Mouse (Mus musculus): Measurements from ENCODE around the gene Snx27. TPM values are rescaled to one million over a fixed set of nuclear protein-coding genes. Genes with fewer than 3 reads are reported as not detected.
A peak's percentile ranks its signal among the peaks of the same experiment; 100 is the strongest.

Gene Snx27
- total RNA-seq, 2 experiments from 2014 or later = 107 to 113 TPM

DNA sequence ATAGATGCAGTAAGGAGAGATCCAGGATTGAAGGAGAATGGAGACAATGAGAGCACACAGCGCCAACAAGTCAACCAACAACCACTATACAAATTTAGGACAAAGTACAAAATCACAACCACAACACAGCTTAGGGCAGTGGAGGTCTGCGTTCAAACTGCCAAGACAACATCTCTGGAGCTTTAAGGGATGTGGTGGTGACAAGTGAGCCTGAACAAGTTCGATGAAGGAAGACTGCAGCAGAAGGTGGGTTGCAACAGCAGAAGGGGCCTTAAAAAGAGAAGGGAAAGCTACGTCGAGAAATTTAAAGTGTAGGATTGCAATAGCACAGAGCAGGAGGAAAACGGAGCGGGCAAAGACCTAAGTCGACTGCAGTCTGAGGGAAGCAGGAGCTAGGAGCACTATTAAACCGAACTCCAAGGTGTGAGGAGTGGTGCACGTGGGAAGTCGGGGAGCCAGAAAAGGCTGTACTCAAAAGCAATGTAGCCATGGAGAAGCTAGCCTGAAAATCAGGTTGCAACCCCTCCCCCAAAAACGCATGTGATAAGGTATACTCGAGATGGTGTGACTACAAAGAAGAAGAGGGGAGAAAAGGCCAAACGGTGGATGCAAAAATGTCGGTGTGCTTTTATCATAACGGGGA is 1.3 kb downstream of the Snx27 start:
- peak; percentile 15 for DNase-seq
- intact Hi-C loops (cut with DNase I) = loop anchor here (5.0 kb wide), 1 partner anchor 124 kb away; no protein-coding TSS in a partner anchor

GRCm38 (mm10) chr3:94574506-94574905 is 8.0 kb downstream of the Snx27 start:
- intact Hi-C loops (cut with DNase I) = no loop called here
- no peak for DNase-seq

DNA sequence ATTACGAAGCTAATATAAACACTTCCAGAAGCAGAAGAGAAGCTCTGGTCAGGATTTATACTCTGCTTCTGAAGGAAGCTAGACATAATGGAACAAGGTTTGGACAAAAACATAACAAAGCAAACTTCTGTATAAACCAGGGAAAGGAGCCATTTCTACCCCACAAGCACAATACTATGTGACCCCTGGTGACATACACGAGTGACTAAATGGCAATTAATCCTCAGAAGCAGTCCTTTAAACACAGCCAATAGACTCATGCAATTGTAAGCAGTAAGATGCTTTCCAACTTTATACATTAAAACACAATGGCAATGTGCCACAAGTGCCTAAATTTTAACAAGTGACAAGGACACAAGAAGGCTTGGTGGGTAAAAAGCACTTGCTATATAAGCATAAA is 15.3 kb downstream of the Snx27 start:
- intact Hi-C loops (cut with DNase I) = no loop called here
- DNase-seq = no peak

DNA sequence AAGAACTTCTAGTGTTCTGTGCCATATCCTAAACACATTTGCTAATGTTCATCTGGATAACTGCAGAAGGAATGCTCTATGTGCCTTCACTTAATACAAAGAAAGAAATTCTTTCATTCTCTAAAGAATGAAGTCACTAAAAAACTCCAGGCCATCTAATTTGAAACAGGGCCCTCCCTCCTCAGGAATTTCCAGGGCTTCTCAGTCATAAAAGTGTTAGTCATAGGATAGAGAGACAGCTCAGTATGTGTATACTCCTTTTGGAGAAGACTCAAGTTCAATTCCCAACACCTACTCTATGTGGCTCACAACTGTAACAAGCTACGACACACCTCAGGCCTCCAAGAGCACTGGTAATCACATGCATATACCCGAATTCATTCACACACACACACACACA is 17.0 kb downstream of the Snx27 start:
- intact Hi-C loops (cut with DNase I) = no loop called here
- DNase-seq = no peak

DNA sequence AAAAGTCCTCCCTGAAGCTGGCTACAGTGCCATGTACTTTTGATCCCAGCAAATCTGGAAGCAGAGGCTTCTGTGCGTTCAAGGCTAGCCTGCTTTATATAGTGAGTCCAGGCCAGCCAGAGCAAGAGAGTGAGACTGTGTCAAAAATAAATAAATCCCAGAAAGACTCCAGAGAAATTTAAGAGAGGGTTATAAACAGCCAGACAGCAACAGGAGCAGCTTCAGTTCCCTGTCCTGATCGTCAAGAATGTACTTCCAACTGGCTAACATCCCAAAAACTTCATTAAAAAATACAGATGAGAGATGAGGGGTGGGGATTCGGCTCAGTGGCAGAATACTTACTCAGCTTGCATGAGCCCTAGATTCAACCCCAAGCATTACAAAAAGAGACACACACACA is 17.4 kb downstream of the Snx27 start:
- intact Hi-C loops (cut with DNase I) = no loop called here
- no peak for DNase-seq

- DNase-seq = no peak
- intact Hi-C loops (cut with DNase I) = no loop called here
Measured at GRCm38 (mm10) chr3:94564356-94565010, 18.0 kb downstream of the Snx27 start.

DNA sequence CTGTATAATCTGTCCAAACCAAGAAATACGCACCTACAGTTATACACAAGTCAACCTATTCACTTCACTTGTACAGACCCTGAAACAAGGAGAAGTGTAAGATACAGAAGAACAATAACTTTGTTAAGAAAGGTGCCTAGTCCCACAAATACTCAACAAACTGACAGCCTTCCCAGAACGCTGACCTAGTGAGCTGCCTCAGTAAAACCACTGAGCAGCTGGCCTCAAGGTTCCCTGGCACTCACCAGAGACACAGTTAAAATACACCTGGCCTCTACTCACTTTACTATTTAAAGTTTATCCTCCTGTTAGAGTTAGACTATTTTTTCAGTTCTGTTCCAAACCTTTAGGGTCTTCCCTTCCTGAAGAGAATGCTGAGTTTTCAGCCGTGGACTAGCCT is 19.4 kb downstream of the Snx27 start:
- no peak for DNase-seq
- intact Hi-C loops (cut with DNase I) = no loop called here

DNA sequence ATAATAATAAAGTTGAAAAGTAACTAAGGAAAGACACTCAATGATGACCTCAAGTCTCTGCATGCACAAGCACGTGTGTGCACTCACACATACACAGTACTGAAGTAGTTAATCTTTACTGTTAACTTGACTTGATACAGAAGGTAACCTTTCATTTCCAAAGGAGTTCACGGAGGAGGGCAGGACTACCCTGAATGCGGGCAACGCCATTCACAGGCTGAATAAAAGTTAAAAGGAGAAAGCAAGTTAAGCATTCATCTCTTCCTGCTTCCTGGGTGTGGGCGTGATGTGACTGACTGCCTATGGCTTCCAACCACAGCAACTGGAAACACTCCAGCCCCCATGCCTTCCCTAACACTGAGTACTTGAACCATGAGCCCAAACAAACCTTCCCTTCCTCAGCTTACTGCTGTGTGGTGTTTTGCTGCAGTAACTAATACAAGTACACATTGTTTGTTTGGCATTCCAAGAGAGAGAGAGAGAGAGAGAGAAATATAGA is 22.5 kb downstream of the Snx27 start:
- intact Hi-C loops (cut with DNase I) = no loop called here
- DNase-seq = no peak

DNA sequence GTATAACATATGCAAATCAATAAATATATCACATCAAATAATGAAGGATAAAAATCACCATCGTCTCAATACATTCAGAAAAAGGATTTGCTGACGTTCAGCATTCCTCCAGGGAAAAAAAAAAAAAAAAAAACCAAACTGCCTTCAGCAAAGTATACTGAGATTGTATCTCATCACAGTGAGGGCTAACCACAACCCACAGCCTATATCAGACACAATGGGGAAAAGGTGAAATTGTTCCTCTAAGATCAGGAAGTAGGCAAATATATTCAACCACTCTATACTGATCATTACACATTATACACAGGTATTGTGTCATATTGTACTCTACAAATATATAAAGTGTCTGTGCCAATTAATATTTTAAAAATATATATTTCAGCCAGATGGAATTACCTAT is 33.5 kb downstream of the Snx27 start:
- DNase-seq = no peak
- intact Hi-C loops (cut with DNase I) = no loop called here

- intact Hi-C loops (cut with DNase I) = no loop called here
- no peak for DNase-seq
Measured at GRCm38 (mm10) chr3:94537187-94537586, 45.3 kb downstream of the Snx27 start.

- intact Hi-C loops (cut with DNase I) = no loop called here
- no peak for DNase-seq
Measured at GRCm38 (mm10) chr3:94533968-94534367, 48.5 kb downstream of the Snx27 start.

GRCm38 (mm10) chr3:94526731-94527130 is 55.8 kb downstream of the Snx27 start:
- intact Hi-C loops (cut with DNase I) = no loop called here
- DNase-seq = no peak

DNA sequence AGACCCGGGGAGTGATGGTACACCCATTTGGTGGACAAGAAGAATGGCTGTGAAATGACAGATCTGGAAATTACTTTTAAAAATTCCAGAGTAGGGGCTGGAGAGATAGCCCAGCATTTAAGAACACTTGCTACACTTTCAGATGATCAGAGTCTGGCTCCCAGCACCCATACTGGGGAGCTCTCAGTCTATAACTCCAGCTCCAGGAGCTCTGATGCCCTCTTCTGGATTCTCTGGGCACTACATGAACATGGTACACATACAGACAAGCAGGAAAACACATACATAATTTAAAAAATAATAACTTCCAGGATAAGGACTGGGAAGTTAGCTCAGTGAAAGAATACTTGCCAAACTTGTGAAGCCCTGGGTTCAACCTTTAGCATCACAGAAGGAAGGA is 75.9 kb downstream of the Snx27 start:
- intact Hi-C loops (cut with DNase I) = no loop called here
- no peak for DNase-seq

- DNase-seq = peak; percentile 43
- intact Hi-C loops (cut with DNase I) = loop anchor here (5.0 kb wide), 1 partner anchor 45 kb away; no protein-coding TSS in a partner anchor
Measured at GRCm38 (mm10) chr3:94502243-94502642, 80.3 kb downstream of the Snx27 start.

GRCm38 (mm10) chr3:94497162-94497561 is 85.4 kb downstream of the Snx27 start:
- DNase-seq = no peak
- intact Hi-C loops (cut with DNase I) = no loop called here

- intact Hi-C loops (cut with DNase I) = no loop called here
- no peak for DNase-seq
Measured at GRCm38 (mm10) chr3:94487581-94487980, 94.9 kb downstream of the Snx27 start.

- intact Hi-C loops (cut with DNase I) = no loop called here
- DNase-seq = peak; percentile 57
Measured at GRCm38 (mm10) chr3:94485922-94486321, 96.6 kb downstream of the Snx27 start.

GRCm38 (mm10) chr3:94483790-94484439 is 98.6 kb downstream of the Snx27 start:
- peak; percentile 96 for DNase-seq
- intact Hi-C loops (cut with DNase I) = no loop called here

DNA sequence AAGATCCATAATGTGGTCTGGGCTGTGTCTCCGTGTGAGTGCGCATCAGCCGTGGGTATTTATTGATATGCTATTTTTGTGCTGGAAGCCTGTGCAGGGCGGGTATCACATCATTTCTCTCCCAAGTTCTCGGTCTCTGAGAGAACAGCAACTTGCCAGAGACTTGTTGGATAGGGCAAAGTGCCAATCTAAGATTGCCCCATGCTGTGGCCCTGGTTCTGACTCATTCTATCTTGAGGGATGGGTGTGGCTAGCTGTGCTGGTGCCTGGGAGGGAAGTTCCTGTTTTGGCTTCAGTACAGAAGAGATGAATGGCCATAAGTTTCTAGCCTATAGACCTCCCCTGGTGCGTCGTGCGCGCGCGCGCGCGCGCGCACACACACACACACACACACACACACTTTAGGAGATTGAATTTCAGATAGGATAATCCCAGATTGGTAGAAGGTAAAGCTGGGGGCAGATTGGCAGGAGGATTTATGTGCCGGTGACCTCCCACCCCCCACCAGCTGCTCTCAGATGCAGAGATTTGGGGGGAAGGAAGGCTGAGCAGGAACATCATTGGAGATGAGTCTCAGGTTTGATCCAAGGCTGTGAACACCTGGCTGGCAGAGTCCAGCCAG is 99.6 kb downstream of the Snx27 start:
- DNase-seq = no peak
- intact Hi-C loops (cut with DNase I) = no loop called here

- intact Hi-C loops (cut with DNase I) = no loop called here
- DNase-seq = no peak
Measured at GRCm38 (mm10) chr3:94481429-94481828, 101.1 kb downstream of the Snx27 start.

DNA sequence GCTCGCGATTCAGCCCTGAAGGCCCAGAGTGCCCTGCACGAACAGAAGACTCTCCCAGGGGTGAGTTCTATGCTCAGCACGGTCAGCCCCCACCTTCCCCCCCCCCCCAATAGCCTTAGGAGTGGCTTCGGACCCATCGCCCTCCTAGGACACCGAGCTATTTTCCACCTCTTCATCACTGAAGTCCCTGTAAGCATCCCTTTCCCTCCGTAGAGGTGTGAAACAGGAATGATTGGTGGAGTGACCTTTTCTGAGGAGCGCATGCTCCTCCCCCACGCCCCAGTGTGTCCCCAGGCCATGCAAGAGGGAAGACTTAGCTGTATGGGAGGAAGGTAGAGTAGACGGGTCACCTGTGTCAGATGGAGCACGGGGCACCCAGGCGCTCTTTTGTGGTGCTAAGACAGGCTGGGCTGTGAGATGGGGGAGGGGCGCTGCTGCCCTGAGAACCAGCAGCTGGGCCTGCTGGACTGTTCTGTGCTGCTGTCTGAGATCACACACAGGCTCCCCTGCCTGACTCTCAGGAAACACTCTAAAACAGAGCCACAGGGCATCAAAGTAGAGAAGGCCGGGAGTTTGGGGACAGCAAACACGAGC is 102.1 kb downstream of the Snx27 start, which contains the start of gene Riiad1:
Gene Riiad1, minus strand, starts transcription at position 51 of the 594 bp plus-strand sequence.
- intact Hi-C loops (cut with DNase I) = no loop called here
- DNase-seq = no peak

Data from left cerebral cortex, postnatal 4 days (tissue).